Mouse (Mus musculus): ENCODE results near the gene Cd248.

DNA sequence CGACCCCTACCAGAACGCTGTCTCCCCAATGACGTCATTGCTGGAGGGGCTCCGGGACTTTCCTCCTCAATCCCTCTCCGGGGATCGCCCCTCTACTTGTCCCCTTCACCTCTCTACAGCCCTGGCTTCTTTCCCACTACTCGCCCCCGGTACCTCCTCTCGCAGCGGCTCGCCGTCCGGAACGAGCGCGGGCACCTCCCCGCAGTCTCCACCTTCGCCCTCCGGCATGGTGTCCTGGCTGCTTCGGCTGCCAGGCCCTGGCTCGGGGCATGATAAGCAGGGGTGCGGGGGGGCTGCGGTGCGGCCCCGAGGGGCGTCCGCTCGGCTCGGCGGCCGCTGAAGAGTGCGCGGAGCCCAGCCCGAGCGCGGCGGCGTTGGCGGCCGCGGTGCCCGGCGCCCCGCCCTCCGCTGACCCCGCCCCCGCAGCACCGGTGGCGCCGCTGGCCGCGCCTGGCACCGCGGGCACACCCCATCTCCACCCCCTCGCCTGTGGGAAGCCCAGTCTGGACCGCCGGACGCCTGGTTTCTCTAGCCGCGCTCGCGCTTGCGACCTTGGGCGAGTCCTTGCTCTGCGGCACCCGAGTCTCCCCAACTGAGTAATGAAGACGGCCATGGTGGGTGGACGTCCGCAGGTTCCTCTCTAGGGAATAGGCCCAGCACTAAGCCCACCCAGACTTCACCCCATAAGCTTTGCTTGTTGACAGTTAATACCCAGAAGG lies 17.4 kb downstream of the Cd248 start, which contains the start of gene Tmem151a:
- no peak for TF ChIP-seq CTCF (IDR thresholded peaks at IDR 0.05; ENCODE audit: control insufficient read depth, insufficient read depth, low read length)
- TF ChIP-seq POLR2A (IDR thresholded peaks at IDR 0.05; ENCODE audit: borderline replicate concordance, control insufficient read depth, low read depth, low read length): no peak
